Mouse (Mus musculus) adrenal gland, postnatal 10 days (tissue): ENCODE measurements around the gene Ecd. TPM values are rescaled to one million over a fixed set of nuclear protein-coding genes. Genes with fewer than 3 reads are reported as not detected.

Experiments used
- DNase-seq: peaks from one replicate; pipeline ENCODE4 v3.0.0; 2021; ENCODE audit warnings: mixed read lengths
- long read RNA-seq, 2 experiments: library from polyadenylated mRNA; stranded (forward); transcript quantifications; one replicate each; pipeline ENCODE4 v2.0.0; 2021
- total RNA-seq, 2 experiments: library from RNA; stranded (reverse); gene quantifications; 2 replicates each; pipeline ENCODE4 v1.2.3; 2021

Gene Ecd
- 10 to 100 TPM; 38.8 to 42.3 TPM for total RNA-seq
- long read RNA-seq, experiment 1, transcript Ecd-201 (14 exons, 3,132 nt): major isoform, 43 of 59 reads
- long read RNA-seq, experiment 1, partial matches to known transcripts: 10 of 59 reads
- long read RNA-seq, experiment 1, other reads (novel, unspliced or antisense): 6 of 59 reads
- long read RNA-seq, experiment 2, transcript Ecd-201 (14 exons, 3,132 nt): major isoform, 20 of 25 reads
- long read RNA-seq, experiment 2, partial matches to known transcripts: 3 of 25 reads
- long read RNA-seq, experiment 2, other reads (novel, unspliced or antisense): 2 of 25 reads

DNA sequence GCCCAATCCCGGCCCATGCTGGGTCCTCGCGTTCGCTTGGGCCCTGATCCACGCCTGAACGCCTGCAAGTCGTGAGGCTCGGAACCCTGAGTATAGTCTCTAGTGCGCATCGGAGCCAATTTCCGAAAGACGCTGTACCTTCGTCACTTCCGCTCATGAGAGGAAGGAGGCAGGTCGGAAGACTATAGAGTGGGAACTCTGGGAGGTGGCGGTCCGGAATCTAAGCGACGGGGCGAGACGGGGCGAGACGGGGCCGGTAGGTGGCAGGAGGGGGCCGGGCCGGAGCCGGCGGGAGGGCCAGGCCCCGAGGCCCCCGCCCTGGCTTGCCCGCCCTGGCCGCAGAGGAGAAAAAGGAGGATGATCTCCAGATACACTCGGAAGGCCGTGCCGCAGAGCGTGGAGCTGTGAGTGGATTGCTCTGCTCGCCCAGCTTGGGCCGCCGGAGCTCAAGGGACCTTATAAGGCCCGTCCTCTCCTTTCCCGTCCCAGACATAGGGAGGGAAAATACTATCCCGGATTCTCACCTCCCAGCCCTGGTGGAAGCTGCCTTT, at the start of gene Ecd, which contains the start of gene Fam149b:
Ecd (minus strand) TSS at position 131 of the 551 bp plus-strand sequence.
Fam149b (plus strand) TSS at position 172 of the 551 bp plus-strand sequence.
- peak; percentile 95 for DNase-seq

DNA sequence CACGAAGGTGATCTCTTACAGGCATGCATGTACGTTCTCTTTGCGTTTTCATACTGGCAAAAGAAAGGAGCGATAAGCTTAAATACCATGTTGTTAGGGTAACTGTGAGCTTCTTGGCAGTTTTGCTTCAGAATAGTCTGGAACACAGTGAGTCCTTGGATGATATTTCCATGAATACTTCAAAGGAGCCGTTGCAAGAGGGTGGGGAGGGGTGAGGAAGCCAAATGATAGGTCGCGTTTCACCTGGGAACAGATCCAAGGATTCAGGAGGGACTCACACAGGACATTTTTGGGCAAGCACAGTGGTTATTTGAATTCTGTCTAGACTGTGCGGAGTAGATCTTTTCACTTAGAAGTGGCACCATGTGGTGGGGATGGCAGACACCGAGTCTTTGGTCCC, 49.3 kb upstream of the Ecd start:
- DNase-seq: peak; percentile 41

DNA sequence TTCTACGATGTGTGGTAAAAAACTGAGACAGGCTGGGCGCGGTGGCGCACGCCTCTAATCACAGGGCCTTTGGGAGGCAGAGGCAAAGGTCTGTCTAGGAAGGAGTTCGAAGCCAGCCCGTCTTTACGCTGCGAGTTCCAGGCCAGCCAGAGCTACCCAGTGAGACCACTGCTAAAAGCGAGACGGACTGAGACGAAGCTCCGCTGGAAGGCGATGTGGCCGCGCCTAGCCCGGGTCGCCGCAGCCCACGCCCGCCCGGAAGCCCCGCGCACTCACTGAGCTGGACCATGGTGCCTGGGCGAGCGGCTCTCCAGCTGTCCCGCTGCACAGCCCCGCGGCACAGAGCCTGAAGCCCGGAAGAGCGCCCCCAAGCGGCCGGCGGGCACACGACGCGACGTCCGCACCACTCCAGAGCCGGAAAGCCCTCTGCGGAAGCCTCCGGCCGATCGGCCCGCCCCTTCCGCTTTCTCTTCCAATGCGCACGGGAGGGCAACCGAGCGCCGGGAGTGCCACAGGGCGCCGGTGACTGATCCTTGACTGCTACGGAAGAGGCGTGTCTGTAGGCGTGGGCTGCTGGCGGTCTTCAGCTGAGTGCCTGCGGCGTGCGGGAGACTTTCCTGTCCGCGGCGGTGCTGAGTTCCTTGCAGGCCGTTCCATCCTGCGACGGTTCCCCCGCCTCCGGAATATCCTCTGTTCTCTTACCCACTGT, 45.4 kb upstream of the Ecd start, which contains the start of gene Mrps16:
Mrps16 (minus strand) TSS at position 430 of the 709 bp plus-strand sequence.
- DNase-seq: peak; percentile 96

DNA sequence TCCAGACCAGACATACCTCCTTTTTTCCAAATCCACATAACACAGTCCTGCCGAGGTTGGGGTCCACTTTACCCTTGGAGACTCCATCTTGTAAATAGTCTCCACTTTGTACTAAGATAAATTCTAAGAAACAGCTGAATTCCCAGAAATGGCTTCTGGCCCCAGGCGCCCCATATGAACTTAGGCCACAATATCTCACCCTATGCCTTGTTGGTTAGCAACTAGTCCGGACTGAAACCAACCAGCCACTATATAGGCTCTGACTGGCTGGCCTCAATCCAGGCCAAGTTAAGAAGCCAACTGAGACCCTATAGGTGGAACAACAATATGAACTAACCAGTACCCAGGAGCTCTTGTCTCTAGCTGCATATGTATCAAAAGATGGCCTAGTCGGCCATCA, 44.4 kb upstream of the Ecd start:
- no peak for DNase-seq

DNA sequence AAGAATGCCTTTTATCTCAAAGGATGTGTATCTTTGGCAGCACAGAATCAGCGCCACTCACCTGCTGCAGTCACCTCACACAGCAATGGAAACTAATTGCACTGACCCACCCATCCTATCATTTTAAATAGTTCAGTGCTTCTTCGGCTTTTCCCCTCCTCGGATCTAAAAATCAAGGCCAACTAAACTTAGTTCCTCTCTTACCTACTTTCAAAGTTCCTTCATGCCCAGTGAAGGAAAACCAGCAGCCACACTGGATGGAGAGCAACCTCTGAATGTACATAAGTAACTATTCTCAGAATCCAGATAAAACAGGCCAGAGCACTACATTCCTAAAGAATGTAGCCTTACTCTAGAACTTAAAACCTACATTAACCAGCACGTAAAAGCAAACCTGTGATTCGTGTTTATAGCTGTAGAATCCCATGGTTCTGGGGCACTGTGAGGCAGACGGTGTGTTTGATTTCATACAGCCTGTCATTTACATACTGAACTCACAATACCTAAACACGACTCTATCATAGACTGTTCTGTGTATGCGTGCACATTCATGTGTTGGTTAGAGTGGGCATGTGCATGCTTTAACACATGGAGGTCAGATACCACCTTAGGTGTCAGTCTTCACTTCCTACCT, 41.6 kb upstream of the Ecd start:
- no peak for DNase-seq

DNA sequence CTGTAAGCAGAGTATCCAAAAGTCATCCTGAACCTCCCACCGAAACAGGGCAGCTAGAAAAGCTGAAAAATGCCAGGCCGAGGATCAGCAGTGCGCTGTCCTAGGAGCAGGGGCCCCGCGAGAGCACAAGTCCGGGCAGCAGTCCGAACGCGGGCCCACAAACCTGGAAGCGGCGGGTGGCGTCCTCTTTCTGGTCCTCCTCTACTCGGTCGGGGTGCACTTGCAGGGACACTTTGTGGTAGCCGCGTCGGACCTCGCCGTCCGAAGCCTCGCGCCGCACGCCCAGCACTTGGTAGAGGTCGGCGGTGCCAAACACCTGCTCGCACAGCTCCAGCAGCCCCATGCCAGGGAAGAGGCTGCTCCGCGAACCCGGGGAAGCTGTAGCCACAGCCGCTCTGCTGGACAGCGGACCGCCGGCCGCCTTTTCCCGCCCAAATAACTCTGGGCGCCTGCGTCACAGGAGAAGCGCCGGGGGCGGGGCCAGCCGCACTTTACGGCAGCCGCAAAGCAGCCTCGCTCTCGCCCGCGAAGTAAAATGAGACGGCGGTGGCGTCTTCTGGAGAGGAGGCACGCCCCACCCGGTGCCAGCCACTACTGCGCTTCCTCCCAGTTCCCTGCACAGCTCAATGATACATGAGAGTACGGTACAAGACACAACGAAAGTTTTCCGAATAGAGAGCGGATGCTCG, 40.7 kb upstream of the Ecd start, which contains the start of gene Dnajc9:
Dnajc9 (minus strand) TSS at position 470 of the 689 bp plus-strand sequence.
- DNase-seq: peak; percentile 98

DNA sequence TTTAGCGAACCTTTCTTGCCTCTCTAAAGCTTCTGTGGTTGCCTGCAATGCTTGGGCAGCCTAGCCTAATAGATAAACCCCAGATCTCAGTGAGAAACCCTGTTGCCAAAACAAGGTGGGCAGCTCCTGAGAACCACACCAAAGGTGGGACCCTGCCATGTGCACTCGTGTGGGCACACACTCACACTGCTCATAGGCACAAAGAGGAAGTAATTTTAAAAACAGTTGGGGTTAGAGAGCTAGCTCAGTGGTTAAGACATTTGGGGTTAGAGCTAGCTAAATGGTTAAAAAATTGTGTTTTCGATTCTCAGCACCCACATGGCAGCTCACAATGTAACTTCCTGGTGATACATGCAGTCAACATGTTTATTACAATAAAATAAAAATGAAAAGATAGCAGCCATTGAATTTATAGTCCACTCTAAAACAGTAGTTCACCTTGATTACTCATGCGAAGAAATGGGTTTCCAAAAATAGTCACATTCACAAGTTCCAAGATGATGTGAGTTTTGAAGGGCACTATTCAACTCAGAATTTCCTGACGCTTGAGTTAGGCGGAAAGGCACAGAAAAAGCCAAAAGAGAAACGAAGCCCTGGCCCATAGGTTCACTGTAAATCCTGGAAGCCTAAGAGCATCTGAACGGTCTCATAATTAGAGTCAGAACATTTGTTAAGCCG, 32.0 kb upstream of the Ecd start:
- no peak for DNase-seq

DNA sequence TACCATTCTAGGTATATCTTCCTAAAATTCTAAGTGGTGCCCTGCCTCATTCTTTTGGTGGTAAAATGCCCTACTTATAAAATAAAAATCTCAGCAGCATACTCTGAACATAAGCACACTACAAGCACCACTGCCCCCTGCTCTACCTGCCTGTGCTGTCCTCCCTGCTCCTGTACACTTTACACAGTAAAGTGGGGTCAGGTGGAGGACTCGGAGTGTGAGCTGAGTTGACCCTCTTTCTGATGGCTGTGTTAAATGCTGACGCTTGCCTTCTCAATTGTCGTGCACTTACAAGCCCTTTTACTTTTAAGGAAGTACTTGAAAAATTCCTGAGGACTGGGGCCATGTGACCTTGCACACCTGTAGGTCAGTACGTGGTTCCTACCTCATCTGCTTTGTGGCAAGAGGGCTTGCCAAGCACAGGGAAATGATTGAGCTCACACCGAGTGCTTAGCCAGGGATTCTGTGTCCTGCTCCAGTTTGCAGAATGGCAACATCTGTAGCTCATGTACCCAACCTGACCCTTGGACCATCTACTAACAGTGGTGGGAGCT, 31.2 kb upstream of the Ecd start:
- no peak for DNase-seq

DNA sequence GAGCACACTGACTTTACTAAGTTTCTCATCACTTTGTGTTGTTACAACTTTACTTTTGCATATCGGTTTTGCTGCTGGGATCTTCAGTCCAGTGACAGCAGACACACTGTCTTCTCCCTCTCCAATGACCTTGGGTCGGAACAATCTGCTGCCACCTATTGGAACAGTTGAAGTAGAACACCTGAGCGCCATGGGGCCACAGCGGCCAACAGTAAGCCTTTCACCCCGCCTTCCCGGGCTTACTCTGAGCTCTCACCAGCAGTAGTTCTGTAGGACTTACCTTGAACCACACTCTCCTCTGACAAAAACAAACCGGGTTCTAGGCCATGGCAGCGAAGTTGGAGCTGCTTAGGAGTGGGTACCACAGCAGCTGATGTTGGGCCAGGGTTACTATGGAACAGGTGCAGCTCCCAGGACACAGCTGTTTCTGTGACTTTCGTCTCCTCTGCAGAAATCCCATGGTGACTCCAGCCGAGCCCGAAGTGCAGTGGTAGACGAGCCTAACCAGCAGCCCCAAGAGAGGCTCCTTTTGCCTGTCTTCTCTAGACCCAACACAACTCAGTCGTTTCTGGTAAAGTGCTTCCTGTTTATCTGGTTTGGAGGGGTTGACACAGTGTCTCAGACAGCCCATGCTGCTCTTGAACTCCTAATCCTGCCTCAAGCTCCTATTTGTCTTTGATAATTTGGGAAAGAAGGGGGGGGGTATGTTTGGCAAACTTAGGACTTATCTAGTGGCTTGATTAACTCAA, 30.6 kb upstream of the Ecd start:
- DNase-seq: peak; percentile 71

DNA sequence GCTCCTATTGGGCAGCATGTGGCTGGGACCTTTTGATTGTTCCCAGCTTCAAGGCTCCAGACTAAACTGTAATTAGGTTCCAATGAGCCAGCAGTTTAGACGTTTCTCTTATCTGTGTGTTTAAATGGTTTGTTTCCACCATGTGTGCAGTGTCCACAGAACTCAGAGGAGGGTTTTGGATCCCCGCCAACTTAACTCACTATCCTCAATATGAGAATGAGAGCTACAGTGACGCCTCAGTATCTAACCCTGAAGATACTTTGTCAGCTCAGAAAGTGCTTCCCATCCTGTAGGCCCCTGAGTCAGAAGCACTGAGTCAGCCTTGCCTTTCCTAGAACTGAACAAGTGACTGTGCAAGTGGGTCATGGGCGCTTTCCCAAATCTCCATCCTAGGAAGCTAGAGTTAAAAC, 29.2 kb upstream of the Ecd start:
- DNase-seq: peak; percentile 64

DNA sequence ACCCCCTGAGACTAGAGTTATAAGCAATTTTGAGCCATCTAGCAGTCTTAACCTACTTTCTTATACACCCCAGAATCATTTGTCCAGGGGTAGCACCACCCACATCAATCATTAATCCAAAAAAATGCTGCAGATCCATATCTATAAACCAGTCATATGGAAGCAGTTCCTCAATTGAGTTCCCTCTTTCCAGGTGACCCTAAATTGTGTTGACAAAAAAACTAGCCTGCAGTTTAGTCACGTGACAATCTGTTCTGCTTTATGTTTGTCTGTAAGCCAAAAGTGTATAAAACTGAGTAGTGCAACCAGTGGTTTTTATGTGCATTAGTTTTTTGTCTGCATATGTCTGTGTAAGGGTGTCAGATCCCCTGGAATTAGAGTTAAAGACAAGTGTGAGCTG, 23.9 kb upstream of the Ecd start:
- no peak for DNase-seq

DNA sequence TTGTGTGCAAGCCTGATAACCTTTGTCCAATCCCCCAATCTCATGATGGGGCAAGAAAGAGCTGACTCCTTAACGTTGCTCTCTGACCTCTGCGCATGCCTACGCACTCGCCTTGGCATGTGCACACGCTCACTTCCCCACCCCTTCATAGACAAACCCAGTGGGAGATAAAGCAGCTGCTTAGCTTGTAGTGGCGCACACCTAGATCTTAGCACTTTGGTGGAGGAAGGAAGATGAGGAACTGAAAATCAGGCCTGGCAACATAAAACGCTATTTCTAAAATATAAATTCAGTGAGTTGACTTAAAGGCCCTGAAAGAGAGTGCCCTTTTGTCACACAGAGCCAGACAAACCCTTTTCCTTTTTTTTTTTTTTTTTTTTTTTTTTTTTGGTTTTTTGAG, 22.9 kb upstream of the Ecd start:
- no peak for DNase-seq

DNA sequence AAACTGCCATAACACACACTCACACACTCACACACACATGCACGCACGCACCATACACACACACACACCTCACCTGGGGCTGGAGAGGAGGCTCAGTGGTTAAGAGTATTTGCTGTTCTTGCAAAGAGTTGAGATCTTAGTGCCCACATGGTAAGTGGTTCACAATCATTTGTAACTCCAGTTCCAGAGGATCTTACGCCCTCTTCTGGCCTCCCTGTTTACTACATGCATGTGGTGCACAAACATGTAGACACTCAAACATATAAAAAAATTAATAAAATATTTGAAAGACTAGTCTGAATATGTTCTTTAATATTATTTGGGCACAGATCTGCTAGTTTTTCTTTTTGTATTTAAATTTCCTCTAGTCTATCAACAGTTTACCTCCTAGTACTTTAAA, 20.4 kb upstream of the Ecd start:
- no peak for DNase-seq

DNA sequence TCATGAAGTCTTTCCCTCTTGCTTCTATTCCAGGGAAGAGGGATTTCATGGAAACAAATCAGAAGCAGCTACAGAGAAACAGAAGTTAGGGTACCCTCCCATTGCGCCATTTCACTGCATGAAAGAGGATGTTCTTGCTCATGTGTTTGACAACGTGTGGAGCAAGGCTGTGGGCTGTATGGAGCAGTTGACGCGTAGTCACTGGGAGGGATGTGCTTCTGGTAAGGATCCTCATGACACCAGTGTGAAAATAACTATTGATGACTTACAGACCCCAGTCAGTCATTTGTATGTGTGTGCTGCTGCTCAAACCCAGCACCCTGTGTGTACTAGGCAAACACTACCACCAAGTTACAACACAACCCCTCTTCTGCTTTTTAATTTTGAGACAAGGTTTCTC, 15.3 kb upstream of the Ecd start:
- DNase-seq: no peak

DNA sequence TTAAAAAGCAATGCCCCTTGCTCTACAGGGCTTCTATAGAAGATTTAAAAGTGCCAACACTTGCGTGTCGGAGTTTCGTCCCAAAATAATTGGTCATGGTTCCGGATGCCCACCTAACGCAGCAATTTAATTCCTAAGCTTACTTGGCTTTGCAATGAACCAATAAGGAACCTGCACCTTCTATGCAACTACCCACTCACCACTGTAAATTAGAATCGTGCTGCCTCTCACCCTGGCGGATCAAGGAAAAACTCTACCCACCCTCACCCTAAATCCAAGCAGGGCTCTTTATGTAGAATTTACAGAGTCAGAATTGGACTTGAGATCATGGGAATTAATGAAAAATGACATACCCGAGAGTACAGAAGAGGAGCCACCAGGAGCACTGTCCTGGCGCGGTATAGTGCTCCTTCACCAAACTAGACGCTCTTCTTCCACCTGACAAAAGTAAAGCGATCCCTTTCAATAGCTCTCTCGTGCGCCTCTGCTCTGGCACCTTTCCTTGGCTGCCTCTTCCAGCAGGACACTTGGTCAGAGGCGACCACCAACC, 405 bp downstream of the Ecd start:
- DNase-seq: no peak

DNA sequence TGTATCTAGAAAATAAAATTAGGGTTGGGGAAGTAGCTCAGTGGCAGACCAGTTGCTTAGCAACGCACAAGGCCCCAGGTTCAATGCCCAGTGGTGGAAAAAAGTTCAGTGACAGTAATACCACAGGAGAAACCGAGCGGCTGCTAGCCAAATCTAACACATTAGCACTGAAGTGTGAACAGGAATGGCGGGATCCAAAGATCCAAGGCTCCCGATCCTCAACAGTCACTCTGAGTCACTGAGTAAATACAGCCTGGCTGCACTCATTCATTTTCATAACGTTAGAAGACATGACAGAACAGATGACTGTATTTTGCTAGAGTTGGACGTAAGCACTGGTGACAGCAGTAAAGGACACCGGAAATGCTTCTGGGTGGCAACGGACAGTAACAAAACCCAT, 2.0 kb downstream of the Ecd start:
- DNase-seq: no peak

DNA sequence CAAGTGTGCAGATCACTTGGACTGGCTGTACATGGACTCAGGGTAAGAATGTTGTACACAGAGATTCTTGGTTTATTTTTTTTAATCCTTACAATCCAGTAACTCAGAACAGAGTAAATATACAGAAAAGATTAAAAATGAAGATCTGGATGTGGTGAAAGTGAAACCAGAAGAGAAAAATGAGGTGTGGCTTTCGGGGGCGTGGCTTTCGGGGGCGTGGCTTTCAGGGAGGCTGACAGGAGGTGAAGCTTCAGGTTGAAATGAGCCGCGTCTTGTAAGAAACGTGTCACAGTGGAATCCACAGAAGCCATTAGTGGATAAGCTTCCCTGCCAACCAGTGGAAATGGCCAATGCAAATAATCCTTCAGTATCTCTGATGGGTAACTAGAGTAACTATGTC, 7.1 kb downstream of the Ecd start:
- DNase-seq: no peak

DNA sequence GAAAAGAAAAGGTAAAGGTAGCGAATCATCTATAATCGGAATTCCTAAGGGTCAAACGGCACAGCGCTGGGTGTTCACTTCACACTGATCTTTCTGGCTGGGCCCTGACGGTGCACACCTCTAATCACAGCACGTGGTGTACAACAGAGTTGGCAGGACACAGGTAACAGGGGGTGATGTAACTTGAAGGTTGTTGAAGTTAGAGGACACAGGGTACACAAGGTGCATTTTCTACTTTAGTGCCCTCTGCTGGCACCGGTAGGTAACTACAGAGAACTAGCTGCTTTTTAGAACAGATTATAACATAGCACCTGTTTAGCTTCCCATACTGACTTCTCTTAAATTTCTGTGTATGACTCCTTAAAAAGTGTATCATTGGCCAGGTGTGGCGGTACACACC, 7.8 kb downstream of the Ecd start:
- peak; percentile 25 for DNase-seq

DNA sequence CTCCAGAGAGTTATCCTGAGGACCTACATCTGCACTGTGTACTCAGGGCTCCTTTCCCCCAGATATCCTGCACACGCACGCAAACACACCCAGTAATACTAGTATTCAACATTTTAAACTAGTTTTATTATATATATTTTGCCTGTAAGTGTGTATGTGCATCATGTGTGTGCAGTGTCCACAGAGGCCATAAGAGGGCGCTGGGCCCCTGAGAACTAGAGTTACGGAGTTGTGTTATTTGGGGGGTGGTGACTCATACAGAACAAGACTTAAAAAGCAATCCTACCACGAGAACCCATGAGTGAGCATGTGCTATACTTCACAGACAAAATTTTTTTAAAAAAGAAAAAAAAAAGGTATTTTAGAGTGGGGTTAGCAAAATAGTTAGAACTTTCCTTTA, 8.5 kb downstream of the Ecd start:
- no peak for DNase-seq

DNA sequence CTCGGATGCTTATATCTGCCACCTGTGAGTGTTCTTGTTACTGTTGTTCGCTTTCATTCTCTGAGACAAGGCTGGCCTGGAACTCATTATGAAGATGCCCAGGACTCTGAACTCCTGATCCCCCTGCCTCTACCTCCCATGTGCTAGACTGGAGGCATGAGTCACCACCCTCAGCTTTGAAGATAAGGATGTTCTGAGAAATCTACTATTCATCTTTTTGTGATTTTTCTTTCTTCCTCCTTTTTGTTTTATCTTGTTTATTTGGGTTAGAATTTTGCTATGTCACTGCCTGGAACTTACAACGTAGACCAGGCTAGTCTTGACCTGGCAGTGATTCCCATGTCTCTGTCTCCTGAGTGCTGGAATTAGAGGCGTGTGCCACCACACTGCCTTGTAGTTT, 16.6 kb downstream of the Ecd start:
- no peak for DNase-seq
